Mouse (Mus musculus) liver, adult 2 months (tissue): Measurements from ENCODE around the gene Kcns1. TPM values are rescaled to one million over a fixed set of nuclear protein-coding genes. Genes with fewer than 3 reads are reported as not detected.
A peak's percentile ranks its signal among the peaks of the same experiment; 100 is the strongest.

ENCODE experiments used
- DNase-seq: peaks from one replicate; pipeline ENCODE4 v3.0.0-alpha.2; 2011; ENCODE audit warnings: low read depth, low spot score; ENCODE audit errors: extremely low read depth
- H3K27ac ChIP-seq: fragments of 200-500 bp; replicated peaks from 2 replicates; pipeline ENCODE4 v1.5.1; 2012; ENCODE audit warnings: low read depth, mild to moderate bottlenecking, control low read depth, inconsistent platforms, low read length; ENCODE audit not compliant: insufficient read depth
- H3K27me3 ChIP-seq: fragments of 200-500 bp; 2 replicates; pipeline ENCODE4 v1.6.1; 2012; ENCODE audit warnings: mild to moderate bottlenecking, moderate library complexity, low read length, inconsistent platforms; ENCODE audit not compliant: control insufficient read depth, insufficient read depth
- H3K36me3 ChIP-seq: fragments of 200-500 bp; 2 replicates; pipeline ENCODE4 v1.6.1; 2012; ENCODE audit warnings: low read length, inconsistent platforms; ENCODE audit not compliant: control insufficient read depth, insufficient read depth
- H3K4me1 ChIP-seq: fragments of 200-500 bp; 2 replicates; pipeline ENCODE4 v1.6.1; 2011; ENCODE audit warnings: low read length; ENCODE audit not compliant: control insufficient read depth, insufficient read depth
- H3K4me3 ChIP-seq: fragments of 200-500 bp; 2 replicates; pipeline ENCODE4 v1.5.1; 2011; ENCODE audit warnings: low read depth, mild to moderate bottlenecking, control low read depth, low read length, moderate library complexity; ENCODE audit not compliant: insufficient read depth
- H3K79me2 ChIP-seq: fragments of 200-500 bp; 2 replicates; pipeline ENCODE4 v1.6.1; 2012; ENCODE audit warnings: inconsistent platforms, mild to moderate bottlenecking, low read length, moderate library complexity; ENCODE audit not compliant: control insufficient read depth, insufficient read depth
- H3K9ac ChIP-seq: fragments of 200-500 bp; 2 replicates; pipeline ENCODE4 v1.6.1; 2012; ENCODE audit warnings: low read depth, mild to moderate bottlenecking, control low read depth, inconsistent platforms, low read length
- CTCF ChIP-seq: fragments of 200-500 bp; IDR thresholded peaks from 2 replicates; pipeline ENCODE4 v1.5.1; 2011; ENCODE audit warnings: low read depth, low read length, control low read depth
- POLR2A ChIP-seq: fragments of 200-500 bp; IDR thresholded peaks from 2 replicates; pipeline ENCODE4 v1.6.1; 2011; ENCODE audit warnings: low read length, control low read depth; ENCODE audit not compliant: insufficient read depth; ENCODE audit errors: extremely low read depth
- WGBS: fragments of 180-500 bp; shearing (Covaris S2); methylation state at CpG from one replicate; pipeline ENCODE4 v1.1.7; 2018; 5-methylcytosine and 5-hydroxymethylcytosine counted together
- polyA plus RNA-seq: library from polyadenylated mRNA; depleted of rRNA; stranded (reverse); fragments of >200 nt; gene quantifications from 2 replicates; pipeline ENCODE4 v1.2.3, GENCODE M21; 2012
- total RNA-seq: library from RNA; depleted of rRNA; stranded (reverse); fragments of >200 nt; gene quantifications from 2 replicates; pipeline ENCODE4 v1.2.3, GENCODE M21; 2014

The Kcns1 gene
- total and polyA plus RNA-seq, 2 experiments = not detected

DNA sequence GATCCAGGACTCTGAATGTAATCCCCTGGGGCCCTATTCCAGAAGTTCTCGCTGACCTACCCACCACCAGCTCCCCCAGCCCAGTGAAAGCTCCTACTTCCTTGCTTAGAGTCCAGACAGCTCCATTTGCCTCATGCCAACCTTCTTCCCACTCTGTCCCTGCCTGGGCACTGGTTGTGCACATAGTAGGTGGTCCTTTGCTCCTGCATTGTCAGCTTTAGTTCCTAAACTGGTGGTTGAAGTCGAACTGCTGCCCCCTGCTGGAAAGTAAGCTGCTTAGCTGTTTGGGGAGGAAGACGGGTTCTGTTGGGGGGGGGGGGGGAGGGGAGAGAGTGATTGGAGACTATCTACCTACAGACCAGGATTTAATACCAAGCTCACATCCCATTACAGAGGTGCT, 9.2 kb upstream of the Kcns1 start:
- Histone ChIP-seq H3K9ac (no peak overlapping the region), H3K27me3 (no peaks in the 10 kb centered on the region), H3K27ac (no peak overlapping the region), H3K79me2 (no peaks in the 10 kb centered on the region), H3K36me3 (no peaks in the 10 kb centered on the region), H3K4me3 (no peak overlapping the region), H3K4me1 (no peaks in the 10 kb centered on the region)
- DNase-seq = peak; percentile 20
- TF ChIP-seq CTCF = peak; percentile 44
- no peak for TF ChIP-seq POLR2A
- 39% methylated on average over 3 of the region's 3 CpGs for WGBS

DNA sequence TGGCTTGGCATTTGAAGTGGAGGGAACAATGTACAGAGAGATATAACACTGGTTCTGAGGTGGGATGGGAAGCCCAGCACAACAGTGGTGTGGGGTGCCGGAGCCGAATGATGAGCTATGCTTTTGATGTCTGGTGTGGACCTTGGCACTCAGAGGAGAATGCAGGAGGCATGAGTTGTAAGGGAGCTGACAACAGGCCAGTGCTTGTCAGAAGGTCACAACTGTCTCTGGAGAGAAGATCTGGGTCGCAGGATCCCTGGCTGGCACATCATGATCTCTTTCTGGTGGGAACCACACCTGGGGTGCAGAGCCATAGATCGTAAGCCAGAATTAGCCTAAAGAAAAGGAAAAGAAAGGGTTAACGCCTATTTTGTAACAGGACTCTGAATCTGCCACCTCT, 6.9 kb upstream of the Kcns1 start:
- no peak for DNase-seq
- Histone ChIP-seq H3K36me3 (no peaks in the 10 kb centered on the region), H3K4me3 (no peak overlapping the region), H3K27me3 (no peaks in the 10 kb centered on the region), H3K9ac (no peak overlapping the region), H3K4me1 (no peaks in the 10 kb centered on the region), H3K79me2 (no peaks in the 10 kb centered on the region), H3K27ac (no peak overlapping the region)
- no peak for TF ChIP-seq POLR2A
- no peak for TF ChIP-seq CTCF
- WGBS = 77% methylated on average over 5 of the region's 5 CpGs

DNA sequence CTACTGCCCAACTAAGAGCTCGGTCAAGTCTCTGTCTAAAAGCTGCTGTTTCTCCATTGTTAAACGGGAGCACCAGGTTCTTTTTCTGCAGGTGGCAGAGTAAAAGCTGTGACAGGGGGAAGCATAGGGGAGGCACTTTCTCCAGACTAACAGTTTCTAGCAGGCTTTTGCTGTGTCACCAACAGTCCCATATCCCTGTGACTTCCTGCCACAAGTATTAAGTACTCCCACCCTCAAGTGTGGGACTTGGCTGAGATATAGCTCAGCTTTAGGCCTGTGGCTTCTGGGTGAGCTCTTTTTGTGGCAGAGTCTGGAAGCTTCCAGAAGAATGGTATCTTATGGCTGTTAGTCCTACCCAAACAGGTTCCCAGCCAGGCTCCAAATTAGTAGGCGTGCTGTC, 4.9 kb upstream of the Kcns1 start:
- H3K9ac ChIP-seq = no peak overlapping the region
- no peak overlapping the region for H3K4me3 ChIP-seq
- no peaks in the 10 kb centered on the region for H3K79me2 ChIP-seq
- WGBS = 83% methylated on average over 3 of the region's 3 CpGs
- no peaks in the 10 kb centered on the region for H3K4me1 ChIP-seq
- TF ChIP-seq CTCF = no peak
- TF ChIP-seq POLR2A = no peak
- no peak for DNase-seq
- H3K27me3 ChIP-seq = no peaks in the 10 kb centered on the region
- no peaks in the 10 kb centered on the region for H3K36me3 ChIP-seq
- H3K27ac ChIP-seq = no peak overlapping the region

DNA sequence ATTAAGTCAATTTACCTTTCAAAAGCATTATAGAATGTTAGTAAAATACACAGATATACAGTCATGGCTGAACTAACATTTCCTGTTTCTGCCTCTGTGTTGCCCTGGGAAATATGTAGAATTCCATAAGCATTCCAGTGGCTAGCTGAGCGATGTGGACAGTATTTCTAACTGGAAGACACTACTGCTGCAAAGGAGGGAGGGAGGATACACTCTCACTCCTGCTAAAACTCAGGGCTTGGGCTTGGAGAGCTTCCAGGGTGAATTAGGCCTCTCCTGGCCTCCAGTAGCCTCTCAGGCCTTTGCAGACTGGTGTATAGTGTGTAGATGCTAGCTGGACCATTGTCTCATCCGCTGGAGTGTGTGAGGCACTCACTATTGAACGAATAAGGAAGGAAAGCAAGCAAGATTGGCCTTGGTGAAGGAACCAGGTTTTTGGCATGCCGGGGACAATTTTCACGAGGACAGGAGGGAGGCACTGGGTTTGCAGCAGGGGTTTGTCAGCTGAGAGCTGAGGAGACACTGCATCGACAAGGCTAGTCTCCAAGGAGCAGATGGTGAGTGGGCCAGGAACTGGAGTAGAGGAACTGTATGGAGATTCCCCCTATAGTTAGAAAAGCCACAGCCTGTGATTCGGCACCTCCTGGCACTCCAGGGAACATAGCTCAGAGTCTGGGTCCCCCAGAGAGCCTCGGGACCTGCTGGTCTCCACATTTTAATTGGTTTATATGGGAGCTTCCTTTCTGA, 3.9 kb upstream of the Kcns1 start:
- no peak overlapping the region for H3K4me3 ChIP-seq
- no peak for TF ChIP-seq POLR2A
- TF ChIP-seq CTCF = no peak
- H3K36me3 ChIP-seq = no peaks in the 10 kb centered on the region
- no peaks in the 10 kb centered on the region for H3K79me2 ChIP-seq
- no peak overlapping the region for H3K27ac ChIP-seq
- H3K9ac ChIP-seq = no peak overlapping the region
- no peaks in the 10 kb centered on the region; the same call in 1 of the 2 replicates for H3K27me3 ChIP-seq
- DNase-seq = no peak
- H3K4me1 ChIP-seq = no peaks in the 10 kb centered on the region
- 78% methylated on average over 8 of the region's 8 CpGs for whole genome bisulfite sequencing

DNA sequence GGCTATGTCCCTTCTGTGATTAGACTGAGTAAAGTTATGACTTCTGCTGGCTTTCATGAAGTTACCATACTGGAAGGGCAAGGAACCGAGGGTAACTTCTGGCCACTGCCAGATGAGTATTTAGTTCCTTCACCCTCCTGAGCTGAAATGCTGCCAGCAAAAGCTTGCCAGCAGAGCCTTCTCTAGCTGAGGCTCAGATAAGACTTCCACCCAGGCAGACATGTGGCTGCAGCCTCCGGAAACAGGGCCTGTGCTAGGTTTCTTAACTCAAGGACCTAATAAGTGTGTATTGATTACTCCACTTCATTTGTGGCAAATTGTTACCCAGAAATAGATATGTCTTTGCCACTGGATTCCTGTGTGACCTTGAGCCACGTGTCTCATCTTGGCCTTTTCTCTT, 2.5 kb upstream of the Kcns1 start:
- Histone ChIP-seq H3K9ac (no peak overlapping the region), H3K79me2 (no peaks in the 10 kb centered on the region), H3K27me3 (no peaks in the 10 kb centered on the region; the same call in 1 of the 2 replicates), H3K27ac (no peak overlapping the region), H3K36me3 (no peaks in the 10 kb centered on the region), H3K4me3 (no peak overlapping the region), H3K4me1 (no peaks in the 10 kb centered on the region)
- no peak for DNase-seq
- no peak for TF ChIP-seq POLR2A
- TF ChIP-seq CTCF = no peak
- 53% methylated on average over 3 of the region's 3 CpGs for WGBS

DNA sequence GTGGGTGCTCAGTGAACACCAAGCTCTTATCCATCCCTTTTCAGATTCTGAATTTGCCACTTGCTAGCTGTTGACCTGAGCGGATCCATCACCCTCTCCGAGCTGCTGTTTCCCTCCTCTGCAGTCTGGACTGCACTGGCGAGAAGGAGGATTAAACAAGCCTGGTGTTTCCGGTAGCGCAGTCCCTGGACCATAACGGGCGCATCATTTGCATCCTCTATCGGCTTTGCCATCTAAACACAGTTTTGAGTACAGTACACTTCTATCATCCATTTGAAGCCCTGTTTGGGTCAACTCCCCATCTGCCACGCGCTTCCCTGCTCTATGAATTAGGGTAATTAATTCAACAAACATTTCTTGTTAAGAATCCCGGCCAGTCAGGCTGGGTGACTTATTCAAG, 587 bp downstream of the Kcns1 start:
- Histone ChIP-seq H3K27ac (no peak overlapping the region), H3K4me1 (no peaks in the 10 kb centered on the region), H3K27me3 (peaks cover 8% of the 10 kb centered on the region), H3K36me3 (no peaks in the 10 kb centered on the region), H3K4me3 (no peak overlapping the region), H3K79me2 (no peaks in the 10 kb centered on the region), H3K9ac (no peak overlapping the region)
- no peak for DNase-seq
- 13% methylated on average over 11 of the region's 11 CpGs for WGBS
- TF ChIP-seq CTCF (no peak), POLR2A (no peak)
